22 mouse cellular contexts compared by ENCODE assay signal in the genomic region with DNA sequence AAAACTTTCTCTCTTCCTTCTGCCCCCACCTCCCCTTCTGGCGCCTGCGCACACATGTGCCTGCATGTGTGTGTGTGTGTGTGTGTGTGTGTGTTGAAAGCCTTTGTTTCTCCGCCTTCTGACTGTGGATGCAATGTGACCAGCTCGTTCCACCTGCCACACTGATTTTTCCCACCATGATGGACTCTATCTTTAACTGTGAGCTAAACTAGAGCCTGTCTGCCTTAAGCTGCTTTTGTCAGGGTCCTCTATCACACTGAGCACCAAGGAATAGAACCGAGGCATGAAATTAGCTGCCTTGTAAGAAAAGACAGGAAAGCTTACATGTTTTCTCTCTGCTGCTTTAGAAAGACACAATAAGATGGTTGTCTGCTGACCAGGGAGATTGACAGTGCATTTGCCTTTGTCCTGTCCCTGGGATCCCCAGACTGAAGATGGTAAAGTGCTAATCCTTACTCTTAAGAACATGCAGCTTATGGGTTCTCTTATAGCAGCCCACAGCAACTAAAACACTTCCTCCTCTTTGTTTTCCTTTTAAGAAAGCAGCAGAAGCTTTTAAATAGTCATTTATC.
DNase-seq lines count a peak whose midpoint lies in the region; ATAC-seq and TF ChIP-seq lines count a peak whose summit lies in the region.
"Had no signal": no experiment of that assay in that cellular context is flagged by ENCODE, and none has a peak within 500 bp of the region (broad histone marks: within the 10 kb centered on the region; RNA-seq: fewer than 3 reads in every experiment).

No protein-coding gene starts in this region.

- TF ChIP-seq POLR2A in brain, embryonic 14.5 days (IDR thresholded peaks at IDR 0.05; ENCODE audit: borderline replicate concordance, extremely low read depth, insufficient read depth, insufficient read length, poor library complexity, severe bottlenecking): no peak

- no peaks in the 10 kb centered on the region for H3K36me3 ChIP-seq in midbrain, embryonic 10.5 days
- H3K36me3 ChIP-seq in midbrain, postnatal 0 days (ENCODE audit: insufficient read depth, low read length): no peaks in the 10 kb centered on the region
- no peaks in the 10 kb centered on the region for H3K36me3 ChIP-seq in forebrain, embryonic 15.5 days
- H3K36me3 ChIP-seq: embryonic facial prominence, embryonic 12.5 days; embryonic facial prominence, embryonic 15.5 days; heart, embryonic 12.5 days; heart, embryonic 15.5 days; hindbrain, embryonic 15.5 days had no signal

- no peak for ATAC-seq in midbrain, postnatal 0 days (ENCODE audit: low FRiP score)
- ATAC-seq in forebrain, embryonic 15.5 days (replicated peaks): no peak
- ATAC-seq: activated CD4-positive, CD25-positive, alpha-beta regulatory T cell, adult 4 months; forebrain, embryonic 14.5 days had no signal

- H3K4me2 ChIP-seq in midbrain, postnatal 0 days (ENCODE audit: low read depth, low read length, poor library complexity, severe bottlenecking): no peak overlapping the region
- H3K4me2 ChIP-seq in forebrain, embryonic 15.5 days (replicated peaks): no peak overlapping the region
- H3K4me2 ChIP-seq: embryonic facial prominence, embryonic 12.5 days; embryonic facial prominence, embryonic 15.5 days; heart, embryonic 12.5 days; heart, embryonic 15.5 days; hindbrain, embryonic 15.5 days had no signal

- no peaks in the 10 kb centered on the region for H3K9me3 ChIP-seq in midbrain, embryonic 10.5 days (replicated peaks)
- H3K9me3 ChIP-seq in midbrain, postnatal 0 days (ENCODE audit: low read length): no peaks in the 10 kb centered on the region
- no peaks in the 10 kb centered on the region for H3K9me3 ChIP-seq in forebrain, embryonic 15.5 days
- H3K9me3 ChIP-seq: embryonic facial prominence, embryonic 12.5 days; embryonic facial prominence, embryonic 15.5 days; heart, embryonic 12.5 days; heart, embryonic 15.5 days; hindbrain, embryonic 15.5 days had no signal

- H3K27me3 ChIP-seq in midbrain, embryonic 10.5 days (ENCODE audit: low read depth, poor library complexity, severe bottlenecking): peaks cover 30% of the 10 kb centered on the region
- H3K27me3 ChIP-seq in midbrain, postnatal 0 days (ENCODE audit: insufficient read depth, low read length): no peaks in the 10 kb centered on the region
- H3K27me3 ChIP-seq in forebrain, embryonic 15.5 days: no peaks in the 10 kb centered on the region
- H3K27me3 ChIP-seq: embryonic facial prominence, embryonic 12.5 days; embryonic facial prominence, embryonic 15.5 days; heart, embryonic 12.5 days; heart, embryonic 15.5 days; hindbrain, embryonic 15.5 days had no signal

- WGBS in midbrain, embryonic 10.5 days: 53% methylated on average over 5 of the region's 5 CpGs
- WGBS in midbrain, postnatal 0 days: 25% methylated on average over 5 of the region's 5 CpGs
- WGBS in forebrain, embryonic 15.5 days: 55% methylated on average over 5 of the region's 5 CpGs

- no peak for TF ChIP-seq CTCF in midbrain, postnatal 0 days (IDR thresholded peaks at IDR 0.05)
- TF ChIP-seq CTCF in brain, embryonic 14.5 days (IDR thresholded peaks at IDR 0.05; ENCODE audit: borderline replicate concordance, extremely low read depth, insufficient read depth, insufficient read length): no peak

- peaks cover 8% of the 10 kb centered on the region for H3K4me1 ChIP-seq in midbrain, embryonic 10.5 days
- H3K4me1 ChIP-seq in midbrain, postnatal 0 days (ENCODE audit: insufficient read depth, low read length): no peaks in the 10 kb centered on the region
- H3K4me1 ChIP-seq in forebrain, embryonic 15.5 days: no peaks in the 10 kb centered on the region
- H3K4me1 ChIP-seq: embryonic facial prominence, embryonic 12.5 days; embryonic facial prominence, embryonic 15.5 days; heart, embryonic 15.5 days; hindbrain, embryonic 15.5 days had no signal

- 0 out of 2 replicates have a peak overlapping the region, but pooled peaks have one; percentile 28 for H3K27ac ChIP-seq in midbrain, embryonic 10.5 days (replicated peaks)
- no peak overlapping the region for H3K27ac ChIP-seq in midbrain, postnatal 0 days (ENCODE audit: low read depth, low read length)
- H3K27ac ChIP-seq in forebrain, embryonic 15.5 days (replicated peaks): no peak overlapping the region
- H3K27ac ChIP-seq: embryonic facial prominence, embryonic 12.5 days; embryonic facial prominence, embryonic 15.5 days; heart, embryonic 15.5 days; hindbrain, embryonic 15.5 days had no signal

- H3K9ac ChIP-seq in midbrain, postnatal 0 days (replicated peaks; ENCODE audit: low read length, poor library complexity, severe bottlenecking): no peak overlapping the region
- no peak overlapping the region for H3K9ac ChIP-seq in forebrain, embryonic 15.5 days (replicated peaks)
- H3K9ac ChIP-seq: embryonic facial prominence, embryonic 12.5 days; embryonic facial prominence, embryonic 15.5 days; heart, embryonic 12.5 days; heart, embryonic 15.5 days; hindbrain, embryonic 15.5 days had no signal

- H3K4me3 ChIP-seq in midbrain, embryonic 10.5 days: no peak overlapping the region
- H3K4me3 ChIP-seq in midbrain, postnatal 0 days (ENCODE audit: low read depth, low read length): no peak overlapping the region
- no peak overlapping the region for H3K4me3 ChIP-seq in forebrain, embryonic 15.5 days
- H3K4me3 ChIP-seq: embryonic facial prominence, embryonic 12.5 days; embryonic facial prominence, embryonic 15.5 days; heart, embryonic 12.5 days; heart, embryonic 15.5 days; hindbrain, embryonic 15.5 days had no signal

- peak; percentile 7 for DNase-seq in embryo, embryonic 10 days (ENCODE audit: low spot score)
- no peak for DNase-seq in embryo, embryonic 9.5 days (ENCODE audit: extremely low spot score)
- peak; percentile 51 for DNase-seq in midbrain, embryonic 10.5 days (ENCODE audit: low spot score)
- DNase-seq in midbrain, postnatal 0 days (ENCODE audit: low spot score): no peak
- peak; percentile 15 for DNase-seq in brain, embryonic 14.5 days (ENCODE audit: low read depth)
- DNase-seq: adrenal gland, adult 8-10 months; adrenal gland, postnatal 25 days; cerebellum, adult 18-20 months; cerebellum, adult 9-10 months; cerebellum, postnatal 14 days; gastrocnemius, postnatal 25 days; heart, adult 18-20 months; heart, postnatal 10 days; heart, postnatal 36 days had no signal

Comparison
In these comparisons a context has a peak if more than half of its experiments do, and no peak if none do; other contexts are left out.
1. DNase-seq: peak in embryo, embryonic 10 days (single experiment), midbrain, embryonic 10.5 days (single experiment) and brain, embryonic 14.5 days (single experiment); none in embryo, embryonic 9.5 days (single experiment) and midbrain, postnatal 0 days (single experiment).